ENCODE assay signal across 11 mouse cellular contexts in the genomic region with DNA sequence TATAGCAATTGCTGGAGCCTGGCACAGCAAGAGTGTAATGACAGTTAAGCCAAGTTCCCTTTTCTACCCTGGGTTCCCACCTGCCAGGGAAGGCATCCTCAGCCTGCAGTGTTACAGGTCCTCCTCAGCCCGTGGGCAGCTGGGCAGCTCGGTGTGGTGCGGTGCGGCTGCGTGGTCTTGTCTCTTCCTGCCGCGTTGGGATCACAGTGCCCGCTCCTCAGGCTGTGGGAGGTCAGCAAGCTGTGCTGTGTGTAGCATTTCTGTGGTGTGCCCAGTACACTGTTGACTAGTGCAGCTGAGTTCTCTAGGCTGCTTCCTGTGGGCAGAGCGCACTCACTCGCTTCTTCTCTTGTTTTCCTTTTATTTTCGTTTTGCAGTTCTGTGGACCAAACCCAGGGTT. TPM values are rescaled to one million over a fixed set of nuclear protein-coding genes. Genes with fewer than 3 reads are reported as not detected.
A peak's percentile ranks its signal among the peaks of the same experiment; 100 is the strongest.
DNase-seq lines count a peak whose midpoint lies in the region.
"Had no signal": no experiment of that assay in that cellular context is flagged by ENCODE, and none has a peak within 500 bp of the region (broad histone marks: within the 10 kb centered on the region; RNA-seq: fewer than 3 reads in every experiment).

No protein-coding gene starts in this region.

- DNase-seq in B cell, adult 2 months, result peak; percentile 62 to 68
- peak; percentile 3 to 12 for DNase-seq in CD8-positive naive resting alpha-beta T cell, adult 2 months (ENCODE audit: low read depth in 2 of 2, low spot score in 2 of 2)
- peak; percentile 61 to 63 for DNase-seq in spleen, postnatal 36 days (ENCODE audit: low spot score in 2 of 2)
- DNase-seq in frontal cortex, postnatal 10 days (ENCODE audit: low spot score in 2 of 2), result no peak
- no peak for DNase-seq in left cerebral cortex, adult 9 months (ENCODE audit: low spot score in 2 of 2)
- no peak for DNase-seq in urinary bladder, postnatal 25 days (ENCODE audit: low spot score)
- DNase-seq in kidney, adult 11 months, result no peak
- DNase-seq: kidney, adult 2 months; left cerebral cortex, postnatal 4 days had no signal

- H3K27ac ChIP-seq in macrophage, result peak overlapping the region; percentile 28; the same call in 1 of the 2 replicates

- peak overlapping the region; percentile 20 for H3K4me3 ChIP-seq in macrophage (ENCODE audit: inconsistent target)
- H3K4me3 ChIP-seq: hindbrain, embryonic 10.5 days had no signal

- H3K36me3 ChIP-seq in macrophage (ENCODE audit: inconsistent target), result peaks cover 21% of the 10 kb centered on the region; the same call in 1 of the 2 replicates

- 4% methylated on average over 11 of the region's 11 CpGs for WGBS in macrophage (ENCODE audit: missing documents)

- H3K79me2 ChIP-seq in macrophage (ENCODE audit: inconsistent target), result no peaks in the 10 kb centered on the region

RNA-seq across cellular contexts. Expression of a gene that starts 25.4 kb away (rescaled TPM):
- total RNA-seq in macrophage (2018; cell fraction: chromatin; rRNA removed), result 10 to 100 TPM in 24 of 26 experiments, 1 to 10 TPM in 2; 8.5 to 49.9 (median 30.0) TPM
- 10 to 100 TPM in 23 of 26 experiments, 1 to 10 TPM in 3; 7.4 to 25.7 (median 15.8) TPM for total RNA-seq in macrophage (2018; cell fraction: cytosol; rRNA removed)
- total RNA-seq in macrophage (2018; cell fraction: nucleus; rRNA removed), result 10 to 100 TPM; 13.5 to 74.4 (median 24.3) TPM
- polyA plus RNA-seq in macrophage (2018), result 15.9 to 40.2 TPM (median 19.6 TPM) in 3 replicates

RNA-seq across cellular contexts. Expression of a gene that starts 28.8 kb away (rescaled TPM):
- under 1 TPM in 1 of 26 experiments, not detected in 25; 0.15 TPM for total RNA-seq in macrophage (2018; cell fraction: chromatin; rRNA removed)
- total RNA-seq in macrophage (2018; cell fraction: cytosol; rRNA removed), result not detected
- total RNA-seq in macrophage (2018; cell fraction: nucleus; rRNA removed), result not detected
- not detected in 3 replicates for polyA plus RNA-seq in macrophage (2018)

RNA-seq across cellular contexts. Expression of a gene that starts 41.7 kb away (rescaled TPM):
- total RNA-seq in macrophage (2018; cell fraction: chromatin; rRNA removed), result not detected
- not detected for total RNA-seq in macrophage (2018; cell fraction: cytosol; rRNA removed)
- not detected for total RNA-seq in macrophage (2018; cell fraction: nucleus; rRNA removed)
- not detected in 3 replicates for polyA plus RNA-seq in macrophage (2018)

Comparison
In these comparisons a context has a peak if more than half of its experiments do, and no peak if none do; other contexts are left out.
1. DNase-seq: peak in B cell, adult 2 months (2 of 2), CD8-positive naive resting alpha-beta T cell, adult 2 months (2 of 2) and spleen, postnatal 36 days (2 of 2); none in frontal cortex, postnatal 10 days (0 of 2), left cerebral cortex, adult 9 months (0 of 2), urinary bladder, postnatal 25 days (single experiment) and kidney, adult 11 months (single experiment).